Mouse (Mus musculus): ENCODE results near the gene Rprml. TPM values are rescaled to one million over a fixed set of nuclear protein-coding genes. Genes with fewer than 3 reads are reported as not detected.
A peak's percentile ranks its signal among the peaks of the same experiment; 100 is the strongest.

Rprml gene
- total and polyA plus RNA-seq, 3 experiments: not detected

DNA sequence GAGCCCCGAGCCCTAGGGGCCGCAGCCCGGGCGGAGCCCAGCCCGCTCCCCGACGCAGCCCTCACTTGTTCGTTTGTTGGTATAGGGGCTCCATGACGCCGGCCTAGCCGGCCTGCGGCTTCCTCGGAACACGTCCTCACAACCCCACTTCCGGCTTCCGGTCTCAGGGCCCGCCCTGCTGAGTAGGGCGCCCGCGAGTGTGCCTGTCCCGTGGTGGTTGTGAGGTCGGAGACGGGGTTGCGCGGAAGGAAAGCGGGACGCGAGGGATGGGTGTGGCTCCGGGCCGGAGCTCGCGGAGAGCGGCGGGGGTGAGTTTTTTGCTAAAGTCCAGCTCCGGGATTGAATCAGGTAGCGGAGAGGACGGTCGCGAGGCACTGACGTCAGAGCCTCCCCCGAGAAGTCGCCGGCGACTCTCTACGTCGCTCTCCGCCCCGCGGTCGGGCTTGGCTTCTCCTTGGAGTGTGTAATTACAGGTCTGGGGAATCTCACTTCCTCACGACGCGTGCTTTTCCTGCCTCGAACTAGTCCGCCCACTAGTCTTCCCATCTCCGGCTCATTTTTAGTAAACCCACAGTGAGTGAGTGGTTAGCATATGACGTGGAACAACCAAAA, 48.3 kb downstream of the Rprml start, which contains the start of gene Gosr2:
Gene Gosr2 (minus strand): TSS at position 334 of the 612 bp plus-strand sequence.
- peak within 1 kb of the TSS; percentile 86 to 90 for H3K4me3 ChIP-seq (ENCODE audit: control insufficient read depth in 1 of 2, insufficient read depth in 1 of 2, low read depth in 2 of 2, low read length in 2 of 2)
- no peaks in the 10 kb centered on the region for H3K9me3 ChIP-seq (replicated peaks; ENCODE audit: insufficient read depth, low read length)
- H3K9ac ChIP-seq (ENCODE audit: control insufficient read depth, low read depth, low read length, poor library complexity, severe bottlenecking): peak within 1 kb of the TSS; percentile 90
- no peaks in the 10 kb centered on the region; a peak in 1 of 4 replicates for H3K27me3 ChIP-seq (ENCODE audit: control insufficient read depth in 1 of 2, insufficient read depth in 2 of 2, low read length in 2 of 2)
- H3K27ac ChIP-seq (ENCODE audit: control insufficient read depth, low read depth, low read length): peak within 1 kb of the TSS; percentile 90
- peak; percentile 96 for DNase-seq (ENCODE audit: low read depth, low spot score)
- peaks cover 26% of the 10 kb centered on the region for H3K79me2 ChIP-seq (ENCODE audit: control insufficient read depth, insufficient read depth, low read length, poor library complexity)
- H3K36me3 ChIP-seq (ENCODE audit: control insufficient read depth in 1 of 2, insufficient read depth in 2 of 2, low read length in 2 of 2): peaks cover 6 to 9% of the 10 kb centered on the region in 2 experiments
- H3K4me1 ChIP-seq (ENCODE audit: control insufficient read depth in 1 of 2, insufficient read depth in 2 of 2, low read length in 2 of 2): peaks cover 2 to 3% of the 10 kb centered on the region in 2 experiments; a peak in 3 of 4 replicates
- peak; percentile 94 for TF ChIP-seq SIN3A (IDR thresholded peaks at IDR 0.05; ENCODE audit: low read length)
- TF ChIP-seq POLR2A (IDR thresholded peaks at IDR 0.05; ENCODE audit: control insufficient read depth in 1 of 2, insufficient read depth in 1 of 2, low read depth in 1 of 2, low read length in 2 of 2, poor library complexity in 1 of 2): peak; percentile 41 to 92; a peak in 3 of 4 replicates
- no peak for TF ChIP-seq RAD21 (IDR thresholded peaks at IDR 0.05; ENCODE audit: low read depth, low read length)
- TF ChIP-seq MXI1 (IDR thresholded peaks at IDR 0.05; ENCODE audit: low read depth, low read length): peak; percentile 92
- TF ChIP-seq HCFC1 (IDR thresholded peaks at IDR 0.05; ENCODE audit: low read depth, low read length): peak; percentile 95
- TF ChIP-seq GABPA (IDR thresholded peaks at IDR 0.05; ENCODE audit: low read depth, low read length): no peak; the same call in 1 of the 2 replicates
- TF ChIP-seq ELF1 (IDR thresholded peaks at IDR 0.05; ENCODE audit: low read depth, low read length): peak; percentile 97
- TF ChIP-seq NELFE (IDR thresholded peaks at IDR 0.05; ENCODE audit: low read depth, low read length): peak; percentile 88
- no peak; the same call in none of the 2 replicates for TF ChIP-seq TCF12 (IDR thresholded peaks at IDR 0.05; ENCODE audit: low read depth, low read length)
- no peak for TF ChIP-seq BHLHE40 (IDR thresholded peaks at IDR 0.05; ENCODE audit: borderline replicate concordance, low read depth, low read length)
- peak; percentile 76 for TF ChIP-seq KAT2A (conservative IDR thresholded peaks at IDR 0.05; ENCODE audit: low read depth, low read length)
- TF ChIP-seq TBP (IDR thresholded peaks at IDR 0.05; ENCODE audit: low read depth, low read length): peak; percentile 75
- no peak for TF ChIP-seq JUND (IDR thresholded peaks at IDR 0.05; ENCODE audit: low read depth, low read length)
- 0 out of 2 replicates have a peak, but pooled peaks have one; percentile 8 for TF ChIP-seq RCOR1 (IDR thresholded peaks at IDR 0.05; ENCODE audit: low read depth, low read length)
- TF ChIP-seq ZNF384 (IDR thresholded peaks at IDR 0.05; ENCODE audit: low read depth, low read length): no peak
- TF ChIP-seq ETS1 (IDR thresholded peaks at IDR 0.05; ENCODE audit: low read depth, low read length): peak; percentile 67; the same call in 1 of the 2 replicates
- no peak; the same call in 1 of the 2 replicates for TF ChIP-seq E2F4 (IDR thresholded peaks at IDR 0.05; ENCODE audit: borderline replicate concordance, low read depth, low read length)
- peak in 1 of 2 experiments; percentile 8; a peak in 1 of 4 replicates for TF ChIP-seq EP300 (IDR thresholded peaks at IDR 0.05; ENCODE audit: low read depth in 1 of 2, low read length in 2 of 2)
- TF ChIP-seq ZMIZ1 (IDR thresholded peaks at IDR 0.05; ENCODE audit: low read depth, low read length): peak; percentile 68; the same call in 1 of the 2 replicates
- no peak; a peak in 1 of 6 replicates for TF ChIP-seq CTCF (IDR thresholded peaks at IDR 0.05 in 2 of 3, conservative IDR thresholded peaks at IDR 0.05 in 1 of 3; ENCODE audit: control insufficient read depth in 1 of 3, insufficient read depth in 1 of 3, low read depth in 2 of 3, low read length in 3 of 3, poor library complexity in 1 of 3, severe bottlenecking in 1 of 3)
- no peak; the same call in 1 of the 2 replicates for TF ChIP-seq POLR2AphosphoS2 (IDR thresholded peaks at IDR 0.05; ENCODE audit: low read length)
- TF ChIP-seq GATA1 (IDR thresholded peaks at IDR 0.05; ENCODE audit: low read depth, low read length): no peak
- no peak for TF ChIP-seq USF2 (IDR thresholded peaks at IDR 0.05; ENCODE audit: borderline replicate concordance in 1 of 2, insufficient read depth in 1 of 2, low read depth in 1 of 2, low read length in 2 of 2)
- TF ChIP-seq UBTF (IDR thresholded peaks at IDR 0.05; ENCODE audit: borderline replicate concordance, insufficient read depth, low read depth, low read length): 0 out of 2 replicates have a peak, but pooled peaks have one; percentile 71
- no peak for TF ChIP-seq CHD1 (IDR thresholded peaks at IDR 0.05; ENCODE audit: low read depth, low read length)
- peak; percentile 61; the same call in 1 of the 2 replicates for TF ChIP-seq MYC (IDR thresholded peaks at IDR 0.05; ENCODE audit: low read depth, low read length)
- no peak for TF ChIP-seq MAFK (IDR thresholded peaks at IDR 0.05; ENCODE audit: borderline replicate concordance, low read depth, low read length)
- TF ChIP-seq MAX (IDR thresholded peaks at IDR 0.05; ENCODE audit: low read length): peak; percentile 98
- TF ChIP-seq NRF1 (IDR thresholded peaks at IDR 0.05; ENCODE audit: insufficient read depth, low read depth, low read length, poor library complexity, severe bottlenecking): 0 out of 2 replicates have a peak, but pooled peaks have one; percentile 7
- TF ChIP-seq POLR2AphosphoS5 (IDR thresholded peaks at IDR 0.05; ENCODE audit: borderline replicate concordance, low read depth, low read length): no peak
- TF ChIP-seq ZKSCAN1 (IDR thresholded peaks at IDR 0.05; ENCODE audit: low read depth, low read length): no peak
- TF ChIP-seq ZC3H11A (IDR thresholded peaks at IDR 0.05; ENCODE audit: low read depth, low read length): peak; percentile 23; the same call in 1 of the 2 replicates
- peak; percentile 1; the same call in 1 of the 2 replicates for TF ChIP-seq SMC3 (IDR thresholded peaks at IDR 0.05; ENCODE audit: low read depth, low read length)
- TF ChIP-seq CHD2 (IDR thresholded peaks at IDR 0.05; ENCODE audit: low read length): no peak; the same call in 1 of the 2 replicates
- no peak for TF ChIP-seq USF1 (IDR thresholded peaks at IDR 0.05; ENCODE audit: low read depth, low read length)

All from MEL (cell line).